Mouse (Mus musculus) brain, embryonic 14.5 days (tissue): ENCODE measurements around the gene Cxcl10.

Source experiments
- CTCF ChIP-seq: fragments of 200-500 bp; IDR thresholded peaks from 2 replicates; pipeline ENCODE4 v1.5.1; 2012; ENCODE audit warnings: inconsistent platforms, mild to moderate bottlenecking, moderate library complexity, borderline replicate concordance; ENCODE audit not compliant: insufficient read depth, insufficient read length; ENCODE audit errors: extremely low read depth
- POLR2A ChIP-seq: fragments of 200-500 bp; IDR thresholded peaks from 2 replicates; pipeline ENCODE4 v1.6.1; 2012; ENCODE audit warnings: mild to moderate bottlenecking, inconsistent platforms, borderline replicate concordance; ENCODE audit not compliant: poor library complexity, insufficient read depth, insufficient read length, severe bottlenecking; ENCODE audit errors: extremely low read depth

GRCm38 (mm10) chr5:92389977-92390376 is 41.3 kb upstream of the Cxcl10 start:
- TF ChIP-seq CTCF (no peak), POLR2A (no peak)
